In the genomic region with DNA sequence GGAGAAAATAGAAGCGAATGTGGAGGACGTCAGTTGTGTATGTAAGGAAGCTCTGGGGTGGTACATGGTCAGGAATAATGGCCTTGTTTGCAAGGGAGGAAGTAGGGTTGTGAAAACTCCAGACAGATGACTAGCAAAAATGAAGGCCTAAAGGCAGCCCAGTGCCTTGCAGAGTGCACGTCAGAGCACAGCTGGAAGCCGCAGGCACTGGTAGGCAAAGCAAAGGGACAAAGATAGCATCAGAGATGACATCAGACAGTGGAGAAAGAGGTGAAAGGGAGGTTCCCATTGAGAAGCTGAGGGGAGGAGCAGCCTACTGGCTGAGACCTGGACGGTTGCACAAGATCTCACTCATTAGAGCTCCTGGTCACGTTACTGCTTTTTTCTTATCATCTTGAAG, we compare ENCODE assay signal across 14 mouse cellular contexts. TPM values are rescaled to one million over a fixed set of nuclear protein-coding genes. Genes with fewer than 3 reads are reported as not detected.
DNase-seq lines count a peak whose midpoint lies in the region; ATAC-seq and TF ChIP-seq lines count a peak whose summit lies in the region.
"Had no signal": no experiment of that assay in that cellular context is flagged by ENCODE, and none has a peak within 500 bp of the region (broad histone marks: within the 10 kb centered on the region; RNA-seq: fewer than 3 reads in every experiment).

No protein-coding gene starts in this region.

- WGBS in lung, postnatal 0 days: 70% methylated on average over 6 of the region's 6 CpGs
- WGBS in lung, adult 2 months: 69% methylated on average over 6 of the region's 6 CpGs
- 70% methylated on average over 6 of the region's 6 CpGs for WGBS in stomach, postnatal 0 days

- ATAC-seq in lung, postnatal 0 days: peak; percentile 60
- peak; percentile 40; the same call in 1 of the 2 replicates for ATAC-seq in stomach, postnatal 0 days (ENCODE audit: low FRiP score, low TSS enrichment)
- ATAC-seq: activated CD4-positive, CD25-positive, alpha-beta regulatory T cell, adult 4 months had no signal

- TF ChIP-seq POLR2A in lung, adult 2 months (IDR thresholded peaks at IDR 0.05; ENCODE audit: borderline replicate concordance, extremely low read depth, low read depth, low read length): no peak

- TF ChIP-seq CTCF in lung, postnatal 0 days (IDR thresholded peaks at IDR 0.05): no peak
- no peak for TF ChIP-seq CTCF in lung, adult 2 months (IDR thresholded peaks at IDR 0.05; ENCODE audit: insufficient read depth, low read length)
- TF ChIP-seq CTCF in stomach, postnatal 0 days (IDR thresholded peaks at IDR 0.05; ENCODE audit: low read depth): no peak

- H3K4me3 ChIP-seq in lung, postnatal 0 days (ENCODE audit: low read depth, low read length): no peak overlapping the region
- no peak overlapping the region for H3K4me3 ChIP-seq in lung, adult 2 months (replicated peaks; ENCODE audit: extremely low read depth, low read depth, low read length)
- H3K4me3 ChIP-seq in stomach, postnatal 0 days (ENCODE audit: low read depth, low read length): no peak overlapping the region
- H3K4me3 ChIP-seq: hindbrain, embryonic 10.5 days; limb, embryonic 13.5 days; midbrain, embryonic 12.5 days; neural tube, embryonic 15.5 days had no signal

- no peaks in the 10 kb centered on the region for H3K27me3 ChIP-seq in lung, postnatal 0 days (replicated peaks; ENCODE audit: insufficient read depth, low read length)
- H3K27me3 ChIP-seq in stomach, postnatal 0 days (ENCODE audit: control insufficient read depth, insufficient read depth, low read length): no peaks in the 10 kb centered on the region
- H3K27me3 ChIP-seq: limb, embryonic 13.5 days; midbrain, embryonic 12.5 days; neural tube, embryonic 15.5 days had no signal

- TF ChIP-seq EP300 in lung, postnatal 0 days (IDR thresholded peaks at IDR 0.05): no peak
- TF ChIP-seq EP300 in stomach, postnatal 0 days (optimal IDR thresholded peaks at IDR 0.05): no peak

- H3K4me1 ChIP-seq in lung, postnatal 0 days (ENCODE audit: insufficient read depth, low read depth, low read length): no peaks in the 10 kb centered on the region
- no peaks in the 10 kb centered on the region; the same call in 1 of the 2 replicates for H3K4me1 ChIP-seq in lung, adult 2 months (ENCODE audit: control insufficient read depth, insufficient read depth, low read length)
- H3K4me1 ChIP-seq in stomach, postnatal 0 days (replicated peaks; ENCODE audit: control insufficient read depth, insufficient read depth): no peaks in the 10 kb centered on the region
- H3K4me1 ChIP-seq: limb, embryonic 13.5 days had no signal

- no peak overlapping the region for H3K27ac ChIP-seq in lung, postnatal 0 days (ENCODE audit: low read length)
- H3K27ac ChIP-seq in stomach, postnatal 0 days (replicated peaks): no peak overlapping the region
- H3K27ac ChIP-seq: hindbrain, embryonic 10.5 days; limb, embryonic 13.5 days; midbrain, embryonic 12.5 days; neural tube, embryonic 15.5 days had no signal

- no peaks in the 10 kb centered on the region for H3K9me3 ChIP-seq in lung, postnatal 0 days (ENCODE audit: low read length)
- H3K9me3 ChIP-seq in stomach, postnatal 0 days (ENCODE audit: control insufficient read depth, low read length): no peaks in the 10 kb centered on the region
- H3K9me3 ChIP-seq: hindbrain, embryonic 10.5 days; limb, embryonic 13.5 days; midbrain, embryonic 12.5 days; neural tube, embryonic 15.5 days had no signal

- H3K36me3 ChIP-seq in lung, postnatal 0 days (ENCODE audit: insufficient read depth, low read length): no peaks in the 10 kb centered on the region
- H3K36me3 ChIP-seq in stomach, postnatal 0 days (ENCODE audit: control insufficient read depth, insufficient read depth, low read length): no peaks in the 10 kb centered on the region
- H3K36me3 ChIP-seq: hindbrain, embryonic 10.5 days; limb, embryonic 13.5 days; midbrain, embryonic 12.5 days; neural tube, embryonic 15.5 days had no signal

- no peak overlapping the region for H3K9ac ChIP-seq in lung, postnatal 0 days (replicated peaks; ENCODE audit: low read depth)
- no peak overlapping the region for H3K9ac ChIP-seq in stomach, postnatal 0 days (ENCODE audit: low read length)
- H3K9ac ChIP-seq: limb, embryonic 13.5 days; midbrain, embryonic 12.5 days; neural tube, embryonic 15.5 days had no signal

- no peak overlapping the region for H3K4me2 ChIP-seq in lung, postnatal 0 days (replicated peaks; ENCODE audit: low read depth, low read length)
- no peak overlapping the region for H3K4me2 ChIP-seq in stomach, postnatal 0 days (replicated peaks; ENCODE audit: low read depth)
- H3K4me2 ChIP-seq: limb, embryonic 13.5 days; midbrain, embryonic 12.5 days; neural tube, embryonic 15.5 days had no signal

- DNase-seq in lung, postnatal 0 days (ENCODE audit: low spot score): peak; percentile 49
- DNase-seq in lung, adult 2 months: no peak
- DNase-seq in c-Kit-positive CD71-negative TER-119-negative erythroid progenitor cells, embryonic 14.5 days (ENCODE audit: low read depth): peak; percentile 50
- peak; percentile 31 for DNase-seq in lung, postnatal 36 days
- no peak for DNase-seq in stomach, postnatal 0 days (ENCODE audit: low spot score)
- DNase-seq in cerebellum, adult 9-11 months: no peak
- DNase-seq in kidney, adult 18-20 months: no peak
- no peak for DNase-seq in left cerebral cortex, adult 9 months (ENCODE audit: low spot score in 2 of 2)
- DNase-seq: cerebellum, postnatal 25 days had no signal

RNA-seq across cellular contexts. Expression of a gene that starts 58.8 kb away (rescaled TPM):
- 7.1 and 8.7 TPM in 2 replicates for polyA plus RNA-seq in lung, postnatal 0 days (2015; fragmentation: Nextera tagmentation; extraction: Ambion mirVana)
- polyA plus RNA-seq in lung, adult 2 months (2012; rRNA removed): 4.9 TPM in 2 replicates
- polyA plus RNA-seq in stomach, postnatal 0 days (2015; fragmentation: Nextera tagmentation; extraction: Ambion mirVana): 19.6 and 20.7 TPM in 2 replicates
- polyA plus RNA-seq: activated CD4-positive, CD25-positive, alpha-beta regulatory T cell, adult 4 months had no signal

Comparison
In these comparisons a context has a peak if more than half of its experiments do, and no peak if none do; other contexts are left out.
1. DNase-seq: peak in lung, postnatal 0 days (single experiment), c-Kit-positive CD71-negative TER-119-negative erythroid progenitor cells, embryonic 14.5 days (single experiment) and lung, postnatal 36 days (single experiment); none in lung, adult 2 months (single experiment), stomach, postnatal 0 days (single experiment), cerebellum, adult 9-11 months (single experiment), kidney, adult 18-20 months (single experiment) and left cerebral cortex, adult 9 months (0 of 2).